Mouse (Mus musculus) ovary, postnatal 36 days (tissue): ENCODE results near the gene Frmd4a.
"Not testable (repeated sequence)": the region's sequence is repeated elsewhere in the genome, so short reads cannot be mapped to it uniquely, and the experiment has no call there.

ENCODE experiments used
- DNase-seq: peaks from one replicate; pipeline ENCODE4 v3.0.0; 2022; ENCODE audit warnings: low spot score, mixed read lengths

Frmd4a gene

DNA sequence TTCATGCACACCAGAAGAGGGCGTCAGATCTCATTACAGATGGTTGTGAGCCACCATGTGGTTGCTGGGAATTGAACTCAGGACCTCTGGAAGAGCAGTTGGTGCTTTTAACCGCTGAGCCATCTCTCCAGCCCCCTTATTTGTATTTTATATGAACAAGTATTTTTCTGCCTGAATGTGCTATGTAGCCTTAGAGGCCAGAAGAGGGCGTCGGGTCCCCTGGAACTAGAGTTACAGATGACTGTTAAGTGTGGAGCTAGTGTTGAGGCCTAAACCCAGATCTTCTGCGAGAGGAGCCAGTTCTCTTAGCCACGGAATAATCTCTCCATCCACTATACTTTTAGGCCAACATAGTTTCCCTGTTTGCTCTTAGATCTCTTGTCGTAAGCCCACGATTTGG, 320.8 kb downstream of the Frmd4a start:
- not testable (repeated sequence) for DNase-seq

DNA sequence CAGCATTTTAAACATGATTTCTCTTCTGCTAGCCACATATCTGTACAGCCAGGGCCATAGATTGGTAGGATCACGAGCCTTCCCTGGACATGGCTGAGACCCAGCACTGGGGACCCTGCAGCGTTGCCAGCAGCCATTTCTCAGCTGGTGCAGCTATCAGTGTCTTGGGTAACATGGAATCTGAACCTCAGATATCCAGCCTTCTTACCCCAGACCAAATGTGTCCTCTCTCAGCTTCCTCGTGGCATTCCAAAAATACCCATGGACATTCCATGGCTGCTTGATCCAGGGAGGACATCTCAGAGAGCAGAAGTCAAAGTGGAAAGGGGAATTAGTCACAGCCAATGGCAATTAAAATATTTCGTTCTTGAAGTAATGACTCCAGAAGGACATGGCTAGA, 321.6 kb downstream of the Frmd4a start:
- DNase-seq, result no peak

DNA sequence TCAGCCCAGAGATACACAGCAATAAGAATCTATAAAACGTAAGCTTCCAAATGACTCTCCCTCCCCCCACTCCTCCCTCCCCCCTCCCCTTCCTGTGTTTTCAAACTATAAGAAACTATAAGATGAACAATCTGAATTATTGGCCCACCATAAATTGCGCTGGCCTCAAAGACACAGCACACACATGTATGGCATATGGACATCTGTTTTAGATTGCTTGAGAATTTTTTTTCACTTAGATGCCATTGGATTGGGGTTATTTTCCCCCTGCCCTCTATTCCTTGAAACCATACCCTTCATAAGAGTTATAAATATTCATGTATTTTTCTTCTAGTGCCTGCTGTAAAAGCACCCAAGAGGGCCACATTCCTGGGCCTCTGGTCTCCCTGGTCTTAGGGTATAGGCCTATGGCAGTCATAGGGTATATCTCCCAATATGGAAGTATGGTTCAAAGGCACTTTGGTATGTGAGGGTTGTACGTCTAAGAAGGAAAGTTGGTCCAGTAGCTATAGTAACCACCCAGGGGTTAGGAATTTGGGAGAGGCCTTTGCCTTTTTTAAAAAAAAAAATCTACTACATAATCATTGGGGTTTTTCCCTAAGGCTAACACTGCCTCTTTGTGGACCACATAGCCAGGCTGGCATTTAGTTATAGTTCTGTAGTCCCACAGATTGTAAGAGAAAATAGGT, 322.2 kb downstream of the Frmd4a start:
- no peak for DNase-seq

DNA sequence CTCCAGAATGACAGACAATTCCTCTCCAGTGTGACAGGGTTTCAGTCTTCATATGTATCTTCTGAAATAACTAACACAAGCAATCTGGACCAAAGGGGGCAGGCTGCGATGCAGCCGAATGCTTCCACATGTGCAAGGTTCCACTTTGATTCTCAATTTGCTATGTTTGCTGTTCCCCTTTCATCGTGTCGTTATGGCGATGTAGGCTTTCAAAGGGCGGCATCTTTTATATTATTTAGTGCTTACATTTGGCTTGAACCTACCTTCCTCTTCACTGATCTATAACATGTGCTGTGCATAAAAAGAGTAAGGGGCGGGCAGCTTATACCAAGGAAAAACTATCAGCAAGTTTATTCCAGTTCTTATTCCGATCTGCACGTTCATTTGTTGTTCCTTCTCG, 322.9 kb downstream of the Frmd4a start:
- DNase-seq, result no peak

DNA sequence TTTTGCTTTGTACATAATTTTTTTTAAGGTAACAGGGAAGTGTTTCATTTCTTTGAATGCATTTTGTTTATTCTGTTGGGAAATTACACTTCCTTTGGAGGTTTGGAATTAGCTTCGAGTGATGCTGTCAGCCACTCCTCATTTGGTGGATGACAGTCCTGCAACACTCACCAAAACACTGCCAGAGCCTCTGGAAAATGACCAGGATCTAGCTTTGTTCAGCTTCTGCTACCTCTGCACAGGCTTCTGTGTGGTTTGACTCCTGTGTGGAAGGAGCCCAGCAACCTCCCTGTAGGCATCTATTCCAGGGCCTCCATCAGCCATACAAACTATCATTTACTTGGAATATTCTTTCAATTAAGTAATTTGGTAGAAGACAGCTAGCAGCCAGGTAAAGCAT, 323.6 kb downstream of the Frmd4a start:
- no peak for DNase-seq

DNA sequence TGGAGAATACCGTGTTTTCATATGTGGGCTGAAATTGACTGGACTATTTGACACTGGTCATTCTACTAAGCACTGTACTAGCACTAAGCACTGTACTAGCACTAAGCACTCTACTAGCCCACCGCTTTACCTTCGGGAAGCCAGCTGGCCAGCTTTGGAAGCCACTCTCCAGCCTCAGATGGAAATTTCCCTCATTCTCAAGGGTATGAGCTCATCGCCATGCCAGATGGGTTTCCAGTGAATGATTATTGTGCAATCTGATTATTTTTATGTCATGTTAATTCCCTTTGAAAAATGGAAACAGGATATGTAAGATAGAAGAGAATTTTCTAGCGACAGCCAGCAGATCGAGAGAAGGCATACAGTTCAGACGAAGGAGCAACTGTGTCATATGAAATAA, 324.5 kb downstream of the Frmd4a start:
- no peak for DNase-seq

DNA sequence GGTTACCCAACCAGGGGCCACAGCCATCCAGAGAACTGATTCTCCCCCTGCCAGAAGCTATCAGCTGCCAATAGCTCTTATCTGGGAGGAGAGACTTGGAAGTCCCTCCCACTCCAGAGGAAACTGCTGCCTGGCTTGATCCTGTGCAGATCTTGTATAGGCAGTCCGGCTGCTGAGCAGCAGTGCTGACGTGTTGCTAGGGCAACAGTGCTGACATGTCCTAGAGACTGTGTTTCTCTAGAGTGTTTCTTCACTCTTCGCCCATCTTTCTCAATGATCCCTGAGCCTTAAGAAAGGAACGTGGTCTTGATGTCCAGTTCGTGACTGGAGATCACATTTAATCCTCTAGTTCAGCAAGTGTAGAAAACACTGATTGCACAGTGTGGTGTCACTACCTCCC, 326.9 kb downstream of the Frmd4a start:
- DNase-seq, result no peak

DNA sequence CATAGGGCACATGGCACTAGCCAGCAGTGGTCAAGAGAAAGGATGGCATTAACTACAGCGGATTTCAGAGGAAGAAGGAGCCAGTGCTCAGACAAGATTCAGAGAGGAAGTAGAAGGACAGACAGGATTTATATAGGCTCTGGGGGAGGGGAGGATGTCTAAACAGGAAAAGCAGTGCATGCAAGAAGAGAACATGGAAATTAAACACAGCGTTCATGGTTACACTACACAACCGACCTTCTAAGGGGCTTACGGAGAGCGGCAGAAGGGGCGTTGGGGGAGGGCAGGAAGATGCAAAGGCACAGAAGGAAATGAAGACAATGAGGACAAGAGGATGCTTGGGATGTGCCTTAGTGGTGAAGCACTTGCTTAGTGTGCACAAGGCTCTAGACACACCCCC, 328.7 kb downstream of the Frmd4a start:
- no peak for DNase-seq

DNA sequence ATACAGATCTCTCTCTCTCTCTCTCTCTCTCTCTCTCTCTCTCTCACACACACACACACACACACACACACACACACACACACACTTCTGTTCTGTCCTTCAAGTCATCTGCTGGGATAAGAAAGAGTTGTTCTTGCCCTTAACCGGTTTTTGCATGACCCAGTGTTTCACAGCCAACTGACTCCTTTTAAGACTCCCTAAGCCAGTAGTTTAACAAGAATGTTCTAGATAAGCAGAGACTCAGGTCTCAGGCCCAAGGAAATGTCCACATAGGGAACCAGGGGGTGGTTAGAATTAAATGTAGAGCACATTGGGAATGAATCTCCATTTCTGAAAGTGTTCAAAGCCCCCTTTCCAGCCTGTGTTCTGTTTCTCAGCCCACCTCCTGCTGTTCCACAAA, 329.4 kb downstream of the Frmd4a start:
- DNase-seq, result no peak

DNA sequence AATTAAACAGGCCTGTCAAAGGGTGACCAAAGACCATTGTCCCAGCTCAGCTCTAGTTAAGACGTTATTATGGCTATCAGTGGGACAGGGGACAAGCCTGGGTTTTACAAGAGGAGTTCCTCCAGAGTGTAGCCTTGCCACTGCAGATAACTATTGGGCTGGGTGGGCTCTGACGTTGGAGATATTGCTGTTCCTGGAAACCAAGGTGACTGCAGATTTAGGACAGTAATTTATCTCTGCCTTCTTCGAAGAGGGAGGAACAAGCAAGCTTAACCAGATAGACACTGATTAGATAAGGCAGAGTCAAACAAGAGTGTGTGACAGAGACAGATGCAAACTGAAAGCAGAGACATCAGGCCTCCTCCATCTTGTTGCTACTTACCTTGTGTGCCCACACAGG, 330.3 kb downstream of the Frmd4a start:
- DNase-seq, result no peak

DNA sequence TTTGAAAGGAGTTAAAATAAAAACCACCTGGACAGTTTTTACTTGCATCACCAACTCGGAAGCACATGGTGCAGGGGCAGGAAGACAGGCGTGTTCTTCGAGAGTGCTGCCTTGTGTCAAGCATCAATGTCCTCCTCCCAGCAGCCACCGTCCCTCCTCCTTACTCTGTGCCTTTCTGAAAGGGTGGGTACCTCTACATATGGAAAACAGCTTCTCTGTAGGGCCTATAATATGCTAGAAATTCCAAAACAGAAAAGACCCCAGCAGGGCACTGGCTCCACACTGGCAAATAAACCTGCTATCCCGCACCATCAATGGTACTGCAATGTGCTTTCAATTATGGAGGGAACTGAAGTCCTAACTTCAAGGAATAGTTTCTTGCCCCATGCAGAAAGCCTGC, 331.0 kb downstream of the Frmd4a start:
- DNase-seq, result no peak

DNA sequence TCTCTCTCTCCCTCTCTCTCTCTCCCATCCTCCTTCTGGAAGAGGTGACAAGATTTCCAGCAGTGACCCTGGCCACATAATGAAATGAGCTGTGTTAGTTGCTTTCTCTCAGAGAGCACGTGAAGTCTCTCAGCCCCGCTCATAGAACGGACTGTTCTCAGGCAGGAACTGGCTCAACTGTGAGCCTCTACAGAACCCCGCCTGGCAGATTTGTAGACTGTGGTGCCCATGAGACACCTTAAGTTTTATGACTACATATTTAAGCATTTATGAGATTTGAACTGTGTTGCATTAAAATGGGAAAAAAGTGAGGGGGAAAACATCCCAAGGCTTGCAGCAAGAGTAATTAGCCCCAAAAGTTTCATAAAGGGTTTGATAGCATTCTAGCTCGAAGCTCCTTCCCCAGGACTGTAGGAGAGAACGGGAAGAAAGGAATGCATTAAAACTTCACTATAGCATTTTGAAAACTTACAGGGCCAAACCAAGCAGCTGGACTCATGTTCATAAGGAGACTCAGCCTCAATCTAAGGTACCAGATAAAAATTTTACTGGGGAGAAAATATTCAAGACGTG, 339.4 kb downstream of the Frmd4a start:
- DNase-seq, result no peak

DNA sequence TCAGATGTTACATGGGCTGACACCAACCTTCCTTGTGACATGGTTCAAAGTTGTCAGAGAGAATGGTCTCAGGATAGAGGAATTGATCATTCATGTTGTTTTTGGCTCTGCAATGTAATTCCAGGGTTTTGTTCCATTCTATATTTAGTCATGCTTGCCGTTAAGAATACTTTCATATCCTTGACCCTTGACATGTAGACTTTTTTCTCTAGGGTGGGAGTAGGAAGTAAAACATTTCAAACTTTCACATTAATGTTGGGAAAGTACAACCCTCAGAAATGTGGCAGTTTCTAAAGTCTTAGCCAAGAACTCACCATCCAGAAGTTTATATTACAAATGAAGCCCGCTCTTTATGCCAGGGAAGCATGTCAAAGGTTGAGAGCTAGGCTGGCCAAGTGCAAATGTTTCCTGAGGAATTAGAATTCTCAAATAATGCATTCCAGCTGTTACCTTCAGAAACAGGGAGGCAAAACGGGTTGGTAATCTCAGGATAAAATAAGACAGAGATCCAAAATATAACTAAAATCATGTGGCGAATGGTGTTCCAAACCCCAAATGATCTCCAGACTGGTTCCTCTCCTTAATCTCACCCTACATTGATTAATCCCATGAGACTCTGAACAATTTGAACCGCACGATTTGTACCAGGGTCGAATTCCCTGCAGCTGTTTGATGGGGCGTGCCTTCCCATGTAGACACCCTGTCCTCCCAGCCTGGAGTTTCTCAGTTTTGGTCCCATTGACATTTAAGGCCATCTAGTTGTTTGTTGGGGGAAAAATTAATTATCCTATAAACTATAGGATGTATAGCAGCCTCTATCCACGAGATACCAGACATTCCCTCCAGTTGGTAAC, 344.7 kb downstream of the Frmd4a start:
- no peak for DNase-seq

DNA sequence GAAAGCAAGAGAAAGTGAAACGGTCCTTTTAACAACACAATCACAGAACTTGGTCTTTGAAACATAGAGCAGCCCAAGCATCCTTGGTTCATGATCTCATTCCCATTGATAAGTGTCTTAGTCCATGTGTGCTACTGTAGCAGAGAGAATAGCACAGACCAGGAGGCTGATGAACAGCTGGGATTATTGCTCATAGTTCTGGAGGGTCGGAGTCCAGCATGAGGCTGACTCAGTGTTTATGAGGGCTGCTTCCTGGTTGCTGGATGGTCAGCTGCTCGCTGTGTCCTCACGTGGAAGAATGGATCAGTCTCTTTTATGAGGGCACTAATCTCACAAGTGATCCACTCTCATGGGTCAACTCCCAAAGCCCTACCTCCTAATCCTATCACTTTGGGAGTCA, 347.4 kb downstream of the Frmd4a start:
- DNase-seq, result no peak

DNA sequence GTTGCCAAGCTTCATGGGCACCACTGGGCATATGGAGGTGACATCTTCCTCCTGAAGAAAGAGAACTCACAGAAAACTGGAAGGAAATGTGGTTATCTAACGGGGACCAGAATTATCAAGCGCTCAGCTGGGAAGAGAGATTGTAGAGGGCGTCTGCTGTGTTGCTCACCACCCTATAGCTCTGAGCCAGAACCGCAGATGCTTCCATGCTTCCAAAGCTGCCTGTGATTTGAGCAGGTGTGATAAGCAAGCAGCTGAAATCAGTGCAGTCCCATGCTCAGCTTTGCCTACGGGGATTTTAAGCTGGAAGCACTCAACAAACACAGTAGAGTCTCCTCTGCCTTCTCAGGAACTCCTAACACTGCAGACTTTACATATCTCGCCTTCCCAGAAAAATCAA, 351.0 kb downstream of the Frmd4a start:
- no peak for DNase-seq

DNA sequence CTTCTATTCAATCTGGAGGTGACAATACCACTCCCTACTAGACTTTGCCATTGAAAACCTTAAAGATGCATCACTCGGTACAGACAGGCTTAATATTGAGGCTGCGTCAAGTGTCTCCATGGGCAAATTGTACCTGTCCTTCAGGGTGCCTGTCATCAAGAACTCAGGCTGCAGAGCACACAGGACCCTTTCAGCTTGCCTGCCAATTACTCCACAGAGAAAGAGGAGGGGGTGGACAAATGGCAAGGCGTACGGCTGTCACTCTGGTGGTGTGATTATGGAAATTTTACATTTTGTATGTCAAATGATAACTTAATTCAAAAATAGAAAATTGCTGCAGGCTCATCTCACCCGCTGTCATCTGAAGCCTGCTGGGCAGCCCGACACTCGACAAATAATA, 353.0 kb downstream of the Frmd4a start:
- DNase-seq, result no peak

DNA sequence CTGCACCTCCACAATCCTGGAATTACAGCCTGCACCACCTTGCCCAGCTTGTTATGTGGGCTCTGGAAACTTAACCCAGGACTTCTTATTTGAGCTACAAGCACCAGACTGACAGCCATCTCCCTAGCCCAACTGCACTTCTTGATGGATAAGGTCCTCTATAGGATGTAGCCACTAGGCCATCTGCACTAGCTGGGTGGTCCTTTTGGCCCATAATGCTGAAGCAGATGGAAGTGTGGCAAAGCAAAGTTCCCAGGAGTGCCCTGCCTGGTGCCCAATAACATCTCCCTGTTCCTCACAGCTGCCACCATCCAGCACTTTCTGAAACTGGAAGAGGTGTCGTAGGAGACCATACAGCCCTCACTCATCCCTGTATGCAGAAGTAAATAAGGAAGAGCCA, 353.8 kb downstream of the Frmd4a start:
- no peak for DNase-seq

DNA sequence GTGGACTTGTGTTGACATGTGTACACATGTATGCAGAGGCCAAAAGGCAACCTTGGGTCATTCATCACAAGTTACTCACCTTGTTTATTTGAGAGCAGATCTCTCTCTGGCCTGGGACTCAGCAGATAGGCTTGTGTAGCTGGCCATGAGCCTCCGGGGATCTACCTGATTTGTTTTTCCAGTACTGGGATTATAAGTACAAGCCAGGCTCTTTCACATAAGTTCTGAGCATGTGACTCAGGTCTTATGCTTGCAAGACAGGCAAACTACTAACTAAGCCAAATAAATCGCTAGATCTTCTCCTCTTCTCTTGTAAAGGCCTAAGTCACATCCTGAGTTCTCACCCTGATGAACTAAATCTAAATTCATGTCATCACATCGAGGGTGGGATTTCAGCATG, 361.3 kb downstream of the Frmd4a start:
- DNase-seq, result no peak

DNA sequence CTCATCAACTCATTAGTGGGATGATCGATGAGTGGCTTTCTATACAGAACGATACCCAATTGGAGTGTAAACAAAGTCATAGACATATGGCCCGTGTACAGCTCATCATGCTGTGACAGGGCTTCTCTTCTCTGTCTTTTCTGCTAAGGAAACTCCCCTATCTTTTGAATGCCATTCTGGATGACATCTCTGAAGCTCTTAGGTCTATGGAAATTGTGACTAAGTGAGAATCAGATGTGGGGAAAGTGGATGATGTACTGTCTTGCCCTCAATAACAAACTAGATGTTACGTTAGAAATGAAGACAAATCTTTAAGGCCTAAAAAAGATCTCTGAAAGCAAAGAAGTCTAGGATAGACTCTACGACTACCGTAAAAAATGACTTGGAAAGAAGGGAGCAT, 362.9 kb downstream of the Frmd4a start:
- no peak for DNase-seq

DNA sequence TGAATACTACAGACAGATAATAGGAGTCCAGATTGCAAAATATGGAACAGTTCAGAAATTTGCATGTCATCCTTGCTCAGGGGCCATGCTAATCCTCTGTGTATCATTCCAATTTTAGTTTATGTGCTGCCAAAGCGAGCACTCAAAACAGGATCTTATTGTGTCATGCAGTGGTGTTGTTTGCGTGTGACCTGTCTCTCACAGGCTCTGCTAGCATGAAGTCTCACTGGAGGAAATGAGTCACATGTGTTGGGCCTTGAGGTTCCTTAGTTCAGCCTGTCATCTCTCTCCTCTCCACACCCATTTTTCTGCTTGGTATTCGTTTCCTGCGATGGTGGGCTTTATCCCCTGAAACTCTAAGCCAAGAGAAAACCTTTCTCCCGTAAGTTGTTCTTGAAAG, 363.4 kb downstream of the Frmd4a start:
- DNase-seq, result no peak

DNA sequence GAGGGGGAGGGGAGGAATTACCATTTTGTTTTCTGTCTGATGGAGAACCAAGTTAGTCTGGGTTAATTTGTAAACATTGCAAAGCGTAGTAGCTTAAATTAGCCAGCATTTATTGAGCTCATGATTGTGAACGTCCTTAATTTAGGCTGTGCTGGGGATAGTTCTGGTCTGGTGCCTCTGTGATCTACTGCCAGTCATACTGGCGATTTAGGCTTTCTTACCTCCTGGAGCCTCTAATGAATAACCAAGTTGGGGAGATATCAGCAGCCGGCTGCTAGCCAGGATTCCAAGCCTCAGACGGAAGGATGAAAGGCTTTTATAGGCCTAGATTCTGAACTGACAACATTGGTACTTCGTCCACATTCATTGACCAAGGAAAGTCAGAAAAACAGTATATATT, 369.0 kb downstream of the Frmd4a start:
- no peak for DNase-seq

DNA sequence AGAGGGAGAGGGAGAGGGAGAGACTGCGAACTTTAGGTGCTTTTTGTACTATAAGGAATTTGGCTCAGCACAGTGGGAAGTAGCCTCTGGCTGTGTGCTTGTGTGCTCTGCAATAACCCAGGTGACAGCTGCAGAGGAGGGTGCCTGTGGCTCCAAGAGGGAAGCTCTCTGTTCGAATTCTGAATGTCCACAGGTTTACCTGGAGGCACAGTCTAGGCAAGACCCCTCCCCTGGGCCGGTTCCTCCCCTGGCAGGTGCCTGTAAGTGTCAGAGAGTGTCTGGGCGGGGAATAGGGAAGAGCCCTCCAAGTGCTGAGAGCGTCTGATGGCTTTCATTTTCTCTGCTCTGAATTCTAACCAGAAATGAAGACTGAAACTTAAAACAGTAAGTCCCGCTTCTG, 371.8 kb downstream of the Frmd4a start:
- no peak for DNase-seq

DNA sequence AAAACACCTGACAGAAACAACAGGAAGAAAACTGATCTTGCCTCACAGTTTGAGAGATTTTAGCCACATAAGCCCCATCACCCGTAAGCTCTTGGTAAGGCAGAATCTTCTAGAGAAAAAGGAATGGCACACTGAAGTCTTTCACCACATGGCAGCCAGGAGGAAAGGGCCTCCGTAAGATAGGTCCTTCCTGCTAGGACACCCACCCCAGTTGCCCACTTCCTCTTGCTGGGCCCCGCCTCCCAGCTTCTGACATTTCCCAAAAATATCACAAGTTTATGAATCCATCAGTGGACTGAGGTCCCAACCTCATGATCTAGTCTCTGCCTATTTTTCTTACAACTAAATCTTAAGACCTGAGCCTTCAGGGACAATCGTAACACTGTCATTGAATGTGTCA, 373.6 kb downstream of the Frmd4a start:
- DNase-seq, result no peak
